Mouse (Mus musculus): ENCODE data around the gene Pik3c2g. TPM values are rescaled to one million over a fixed set of nuclear protein-coding genes. Genes with fewer than 3 reads are reported as not detected.

Pik3c2g gene
- polyA plus RNA-seq, 1 experiment from 2014 or later = 0.36 TPM

DNA sequence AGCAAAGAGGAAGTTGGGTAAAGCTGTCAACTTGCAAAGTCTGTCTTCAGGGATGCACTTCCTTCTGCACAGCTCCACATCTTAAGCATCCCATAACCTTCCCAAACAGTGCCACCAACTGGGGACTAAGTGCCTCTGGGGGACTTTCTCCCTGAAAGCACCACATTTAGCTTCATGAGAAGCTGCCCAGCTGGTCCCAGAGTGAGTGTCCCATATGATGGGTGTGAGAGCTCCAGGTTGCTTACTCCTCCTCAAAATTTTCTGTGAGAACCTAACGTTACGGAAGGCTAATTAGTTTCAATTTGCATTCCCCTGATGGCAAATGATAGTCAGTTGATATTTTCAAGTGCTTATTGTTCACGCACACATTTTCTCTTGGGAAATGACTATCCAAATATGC is 397.0 kb downstream of the Pik3c2g start:
- no peak for ATAC-seq (replicated peaks; ENCODE audit: low FRiP score)
- Histone ChIP-seq H3K9ac (ENCODE audit: low read length) (no peak overlapping the region), H3K36me3 (ENCODE audit: control insufficient read depth, insufficient read depth, low read length) (no peaks in the 10 kb centered on the region), H3K27me3 (ENCODE audit: control insufficient read depth, insufficient read depth, low read length) (no peaks in the 10 kb centered on the region), H3K27ac (ENCODE audit: low read depth, low read length) (no peak overlapping the region), H3K4me2 (ENCODE audit: low read depth, low read length, severe bottlenecking) (no peak overlapping the region), H3K4me3 (ENCODE audit: low read depth, low read length) (no peak overlapping the region), H3K4me1 (replicated peaks; ENCODE audit: control insufficient read depth, insufficient read depth, low read length) (no peaks in the 10 kb centered on the region), H3K9me3 (ENCODE audit: control insufficient read depth, low read length) (no peaks in the 10 kb centered on the region)
- 93% methylated on average over 3 of the region's 3 CpGs for WGBS
- DNase-seq (ENCODE audit: low spot score) = no peak

DNA sequence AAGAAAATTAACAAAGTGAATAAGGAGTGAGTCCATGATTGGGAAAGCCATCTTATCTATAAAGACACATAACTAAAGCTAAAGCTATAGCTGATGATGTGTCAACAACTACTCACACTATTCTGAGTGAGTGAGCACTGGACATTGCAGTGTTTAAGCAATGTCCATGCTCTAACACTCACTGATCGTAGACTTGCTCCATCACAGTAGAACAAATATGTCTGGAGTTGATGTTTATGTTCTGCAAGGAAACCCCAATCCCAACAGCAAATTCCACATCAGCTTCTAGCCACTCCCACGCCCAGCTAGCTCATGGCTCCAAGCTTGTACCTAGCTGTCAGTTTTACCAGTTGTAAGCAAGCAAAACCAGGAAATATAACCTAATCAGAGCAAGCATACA is 399.5 kb downstream of the Pik3c2g start:
- DNase-seq (ENCODE audit: low spot score) (no peak), ATAC-seq (replicated peaks; ENCODE audit: low FRiP score) (no peak)
- Histone ChIP-seq H3K9ac (ENCODE audit: low read length) (no peak overlapping the region), H3K4me1 (replicated peaks; ENCODE audit: control insufficient read depth, insufficient read depth, low read length) (no peaks in the 10 kb centered on the region), H3K4me3 (ENCODE audit: low read depth, low read length) (no peak overlapping the region), H3K4me2 (ENCODE audit: low read depth, low read length, severe bottlenecking) (no peak overlapping the region), H3K9me3 (ENCODE audit: control insufficient read depth, low read length) (no peaks in the 10 kb centered on the region), H3K36me3 (ENCODE audit: control insufficient read depth, insufficient read depth, low read length) (no peaks in the 10 kb centered on the region), H3K27me3 (ENCODE audit: control insufficient read depth, insufficient read depth, low read length) (no peaks in the 10 kb centered on the region), H3K27ac (ENCODE audit: low read depth, low read length) (no peak overlapping the region)
- 87% methylated on average over 2 of the region's 2 CpGs for WGBS

DNA sequence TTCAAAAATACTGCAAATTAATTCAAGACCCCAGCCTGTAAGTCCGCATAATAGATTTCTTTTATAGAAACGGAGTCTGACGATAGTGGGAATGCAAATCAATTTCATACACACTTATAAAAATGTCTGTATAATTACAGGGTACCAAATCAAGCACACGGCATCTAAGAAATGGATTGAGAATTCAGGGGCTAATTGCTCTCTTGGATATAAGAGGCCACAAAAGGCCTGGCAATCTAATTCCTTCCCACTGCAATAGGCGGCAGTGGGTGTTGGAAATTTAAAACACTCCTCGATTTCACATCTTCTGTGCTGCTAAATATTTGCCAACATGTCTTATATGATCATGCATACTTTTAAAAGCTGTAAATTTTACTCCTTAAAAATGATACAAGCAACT is 402.1 kb downstream of the Pik3c2g start:
- WGBS = 84% methylated on average over 6 of the region's 6 CpGs
- no peak for ATAC-seq (replicated peaks; ENCODE audit: low FRiP score)

DNA sequence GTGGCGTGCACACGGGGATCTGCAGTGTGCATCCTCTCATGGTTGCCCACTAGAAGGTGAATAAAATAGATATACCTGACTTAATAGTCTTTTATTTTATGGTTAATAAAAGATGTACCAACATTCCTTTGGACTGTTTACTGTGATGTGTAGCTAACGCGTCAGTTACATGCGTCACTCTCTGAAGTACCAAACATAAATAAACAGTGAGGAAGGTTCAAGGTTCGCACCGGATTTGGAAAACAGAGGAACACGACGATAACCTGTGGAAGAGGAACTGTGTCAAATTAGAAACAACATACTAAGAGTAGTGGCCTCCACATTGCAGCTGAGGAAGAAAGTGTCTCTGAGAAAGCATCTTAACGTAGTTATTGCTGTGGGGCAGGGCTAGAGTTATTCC is 402.6 kb downstream of the Pik3c2g start:
- Histone ChIP-seq H3K27ac (ENCODE audit: low read depth, low read length) (no peak overlapping the region), H3K4me1 (replicated peaks; ENCODE audit: control insufficient read depth, insufficient read depth, low read length) (no peaks in the 10 kb centered on the region), H3K4me2 (ENCODE audit: low read depth, low read length, severe bottlenecking) (no peak overlapping the region), H3K27me3 (ENCODE audit: control insufficient read depth, insufficient read depth, low read length) (no peaks in the 10 kb centered on the region), H3K36me3 (ENCODE audit: control insufficient read depth, insufficient read depth, low read length) (no peaks in the 10 kb centered on the region), H3K9ac (ENCODE audit: low read length) (no peak overlapping the region), H3K9me3 (ENCODE audit: control insufficient read depth, low read length) (no peaks in the 10 kb centered on the region), H3K4me3 (ENCODE audit: low read depth, low read length) (no peak overlapping the region)
- DNase-seq (ENCODE audit: low spot score) = no peak
- WGBS = 94% methylated on average over 10 of the region's 10 CpGs
- no peak for ATAC-seq (replicated peaks; ENCODE audit: low FRiP score)

More for the DNA sequence above, 402.1 kb downstream of the Pik3c2g start:
- Histone ChIP-seq H3K4me3 (ENCODE audit: low read depth, low read length) (no peak overlapping the region), H3K9me3 (ENCODE audit: control insufficient read depth, low read length) (no peaks in the 10 kb centered on the region), H3K9ac (ENCODE audit: low read length) (no peak overlapping the region), H3K36me3 (ENCODE audit: control insufficient read depth, insufficient read depth, low read length) (no peaks in the 10 kb centered on the region), H3K4me2 (ENCODE audit: low read depth, low read length, severe bottlenecking) (no peak overlapping the region), H3K4me1 (replicated peaks; ENCODE audit: control insufficient read depth, insufficient read depth, low read length) (no peaks in the 10 kb centered on the region), H3K27ac (ENCODE audit: low read depth, low read length) (no peak overlapping the region), H3K27me3 (ENCODE audit: control insufficient read depth, insufficient read depth, low read length) (no peaks in the 10 kb centered on the region)
- DNase-seq (ENCODE audit: low spot score) = no peak

DNA sequence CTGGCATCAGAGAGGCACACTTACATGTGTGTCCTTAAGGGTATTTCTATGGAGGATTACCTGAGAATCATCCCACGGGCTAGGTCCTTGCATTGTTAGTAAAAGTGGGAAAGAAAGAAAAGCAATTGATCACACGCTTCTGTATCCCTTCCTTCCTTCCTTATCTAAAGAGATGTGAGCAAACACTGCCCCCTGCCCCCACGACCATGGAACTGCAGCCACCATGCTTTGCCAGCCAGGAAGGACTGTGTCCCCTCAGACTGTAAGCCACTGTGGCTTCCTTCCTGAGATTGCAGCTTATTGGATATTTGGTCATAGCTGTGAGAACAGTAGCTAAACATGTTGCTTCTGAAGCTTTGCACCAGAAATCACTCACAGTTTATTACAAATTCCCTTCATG is 418.2 kb downstream of the Pik3c2g start:
- no peak overlapping the region for H3K4me3 ChIP-seq (ENCODE audit: low read depth, low read length)
- 83% methylated on average over 3 of the region's 3 CpGs for WGBS
- ATAC-seq (replicated peaks; ENCODE audit: low FRiP score) (no peak), DNase-seq (ENCODE audit: low spot score) (no peak)
- no peaks in the 10 kb centered on the region for H3K4me1 ChIP-seq (replicated peaks; ENCODE audit: control insufficient read depth, insufficient read depth, low read length)
- H3K27ac ChIP-seq (ENCODE audit: low read depth, low read length) = no peak overlapping the region
- no peaks in the 10 kb centered on the region for H3K36me3 ChIP-seq (ENCODE audit: control insufficient read depth, insufficient read depth, low read length)
- no peaks in the 10 kb centered on the region for H3K27me3 ChIP-seq (ENCODE audit: control insufficient read depth, insufficient read depth, low read length)
- H3K9ac ChIP-seq (ENCODE audit: low read length) = no peak overlapping the region
- H3K9me3 ChIP-seq (ENCODE audit: control insufficient read depth, low read length) = no peaks in the 10 kb centered on the region
- H3K4me2 ChIP-seq (ENCODE audit: low read depth, low read length, severe bottlenecking) = no peak overlapping the region

Other genes starting within 250 kb of the Pik3c2g start
- not detected in 2 replicates for gene Rergl, start 85.2 kb upstream of the Pik3c2g start, polyA plus RNA-seq (2014; fragmentation: Nextera tagmentation; extraction: Ambion mirVana)

All from forebrain, embryonic 11.5 days (tissue).